Mouse (Mus musculus) kidney, embryonic 15.5 days (tissue): ENCODE measurements around the gene Ptchd3. TPM values are rescaled to one million over a fixed set of nuclear protein-coding genes. Genes with fewer than 3 reads are reported as not detected.

Source experiments
- ATAC-seq: fragments of 200-750 bp; cut with Nextera tagmentation; replicated peaks from 2 replicates; pipeline ENCODE4 v1.8.0; 2017; ENCODE audit warnings: moderate TSS enrichment; ENCODE audit not compliant: low FRiP score
- H3K27ac ChIP-seq: fragments of 300-500 bp; sonication (generic); 2 replicates; pipeline ENCODE4 v1.5.1; 2015; ENCODE audit warnings: mild to moderate bottlenecking, inconsistent platforms
- H3K27me3 ChIP-seq: fragments of 300-500 bp; sonication (generic); 2 replicates; pipeline ENCODE4 v1.6.1; 2015; ENCODE audit warnings: inconsistent platforms
- H3K36me3 ChIP-seq: fragments of 300-500 bp; sonication (generic); 2 replicates; pipeline ENCODE4 v1.6.1; 2015; ENCODE audit warnings: inconsistent platforms
- H3K4me1 ChIP-seq: fragments of 300-500 bp; sonication (generic); 2 replicates; pipeline ENCODE4 v1.6.1; 2015; ENCODE audit warnings: inconsistent platforms
- H3K4me2 ChIP-seq: fragments of 300-500 bp; sonication (generic); 2 replicates; pipeline ENCODE4 v1.6.1; 2015; ENCODE audit warnings: moderate library complexity, mild to moderate bottlenecking, inconsistent platforms
- H3K4me3 ChIP-seq: fragments of 300-500 bp; sonication (generic); replicated peaks from 2 replicates; pipeline ENCODE4 v1.5.1; 2015; ENCODE audit warnings: mild to moderate bottlenecking, inconsistent platforms
- H3K9ac ChIP-seq: fragments of 300-500 bp; sonication (generic); 2 replicates; pipeline ENCODE4 v1.6.1; 2015; ENCODE audit warnings: mild to moderate bottlenecking, inconsistent platforms
- H3K9me3 ChIP-seq: fragments of 300-500 bp; sonication (generic); replicated peaks from 2 replicates; pipeline ENCODE4 v1.6.1; 2016; ENCODE audit warnings: inconsistent platforms
- WGBS: fragments of 180-500 bp; shearing (Covaris S2); methylation state at CpG from one replicate; pipeline ENCODE4 v1.1.7; 2015; ENCODE audit warnings: mixed read lengths; 5-methylcytosine and 5-hydroxymethylcytosine counted together
- polyA plus RNA-seq: library from polyadenylated mRNA; unstranded; fragments of >200 nt; fragmentation: Nextera tagmentation; extraction: Ambion mirVana; gene quantifications from 2 replicates; pipeline ENCODE4 v1.2.1, GENCODE M21; 2015

The Ptchd3 gene
- polyA plus RNA-seq = 0.08 and 0.12 TPM in 2 replicates

GRCm38 (mm10) chr11:121829947-121830346 is at the start of gene Ptchd3:
Ptchd3 (plus strand) TSS chr11:121830247.
- no peak within 1 kb of the TSS for H3K9ac ChIP-seq
- H3K27me3 ChIP-seq = peaks cover 4% of the 10 kb centered on the region; the same call in 1 of the 2 replicates
- H3K9me3 ChIP-seq = no peaks in the 10 kb centered on the region
- no peak within 1 kb of the TSS for H3K27ac ChIP-seq
- H3K36me3 ChIP-seq = no peaks in the 10 kb centered on the region
- 0 out of 2 replicates have a peak, but pooled peaks cover 5% of the 10 kb centered on the region for H3K4me1 ChIP-seq
- WGBS = 62% methylated on average over 18 of the region's 18 CpGs
- peak within 1 kb of the TSS; percentile 40 for H3K4me2 ChIP-seq
- peak within 1 kb of the TSS; percentile 10 for H3K4me3 ChIP-seq
- ATAC-seq = no peak

GRCm38 (mm10) chr11:121781831-121782230 is 48.2 kb upstream of the Ptchd3 start:
- Histone ChIP-seq H3K4me3 (no peak overlapping the region), H3K27ac (no peak overlapping the region), H3K9ac (no peak overlapping the region), H3K36me3 (no peaks in the 10 kb centered on the region), H3K4me1 (no peaks in the 10 kb centered on the region), H3K27me3 (no peaks in the 10 kb centered on the region), H3K9me3 (no peaks in the 10 kb centered on the region), H3K4me2 (no peak overlapping the region)
- 91% methylated on average over 1 of the region's 1 CpGs for WGBS
- no peak for ATAC-seq

GRCm38 (mm10) chr11:121787456-121787855 is 42.6 kb upstream of the Ptchd3 start:
- Histone ChIP-seq H3K4me3 (no peak overlapping the region), H3K9ac (no peak overlapping the region), H3K36me3 (no peaks in the 10 kb centered on the region), H3K9me3 (no peaks in the 10 kb centered on the region), H3K27me3 (no peaks in the 10 kb centered on the region), H3K4me2 (no peak overlapping the region), H3K27ac (no peak overlapping the region), H3K4me1 (peaks cover 9% of the 10 kb centered on the region; the same call in 1 of the 2 replicates)
- no peak for ATAC-seq

GRCm38 (mm10) chr11:121789566-121789965 is 40.5 kb upstream of the Ptchd3 start:
- H3K4me2 ChIP-seq = no peak overlapping the region
- ATAC-seq = no peak
- no peaks in the 10 kb centered on the region for H3K9me3 ChIP-seq
- H3K27me3 ChIP-seq = no peaks in the 10 kb centered on the region
- 81% methylated on average over 3 of the region's 3 CpGs for WGBS
- no peak overlapping the region for H3K27ac ChIP-seq
- peaks cover 18% of the 10 kb centered on the region for H3K4me1 ChIP-seq
- H3K9ac ChIP-seq = no peak overlapping the region
- H3K4me3 ChIP-seq = no peak overlapping the region
- H3K36me3 ChIP-seq = no peaks in the 10 kb centered on the region

- Histone ChIP-seq H3K9me3 (no peaks in the 10 kb centered on the region), H3K4me2 (no peak overlapping the region), H3K36me3 (no peaks in the 10 kb centered on the region), H3K27ac (no peak overlapping the region), H3K4me1 (peaks cover 27% of the 10 kb centered on the region), H3K27me3 (no peaks in the 10 kb centered on the region), H3K4me3 (no peak overlapping the region), H3K9ac (no peak overlapping the region)
- no peak for ATAC-seq
- WGBS = 74% methylated on average over 2 of the region's 2 CpGs
Observed at GRCm38 (mm10) chr11:121790671-121791094, 39.4 kb upstream of the Ptchd3 start.

- WGBS = 66% methylated on average over 3 of the region's 3 CpGs
- Histone ChIP-seq H3K4me1 (peaks cover 27% of the 10 kb centered on the region), H3K36me3 (no peaks in the 10 kb centered on the region), H3K4me2 (no peak overlapping the region), H3K4me3 (no peak overlapping the region), H3K9ac (no peak overlapping the region), H3K27me3 (0 out of 2 replicates have a peak, but pooled peaks cover 3% of the 10 kb centered on the region), H3K27ac (no peak overlapping the region), H3K9me3 (no peaks in the 10 kb centered on the region)
- no peak for ATAC-seq
Observed at GRCm38 (mm10) chr11:121791446-121791845, 38.6 kb upstream of the Ptchd3 start.

GRCm38 (mm10) chr11:121791991-121792390 is 38.1 kb upstream of the Ptchd3 start:
- H3K9me3 ChIP-seq = no peaks in the 10 kb centered on the region
- H3K27me3 ChIP-seq = 0 out of 2 replicates have a peak, but pooled peaks cover 3% of the 10 kb centered on the region
- peaks cover 27% of the 10 kb centered on the region for H3K4me1 ChIP-seq
- H3K27ac ChIP-seq = no peak overlapping the region
- ATAC-seq = no peak
- H3K4me2 ChIP-seq = no peak overlapping the region
- WGBS = 43% methylated on average over 1 of the region's 1 CpGs
- H3K36me3 ChIP-seq = no peaks in the 10 kb centered on the region
- no peak overlapping the region for H3K4me3 ChIP-seq
- no peak overlapping the region for H3K9ac ChIP-seq

- no peaks in the 10 kb centered on the region for H3K36me3 ChIP-seq
- H3K27ac ChIP-seq = no peak overlapping the region
- H3K27me3 ChIP-seq = 0 out of 2 replicates have a peak, but pooled peaks cover 3% of the 10 kb centered on the region
- no peak overlapping the region for H3K9ac ChIP-seq
- WGBS = 92% methylated on average over 3 of the region's 3 CpGs
- ATAC-seq = no peak
- H3K4me1 ChIP-seq = peaks cover 27% of the 10 kb centered on the region
- no peak overlapping the region for H3K4me3 ChIP-seq
- H3K4me2 ChIP-seq = no peak overlapping the region
- no peaks in the 10 kb centered on the region for H3K9me3 ChIP-seq
Observed at GRCm38 (mm10) chr11:121793530-121793929, 36.5 kb upstream of the Ptchd3 start.

- Histone ChIP-seq H3K36me3 (no peaks in the 10 kb centered on the region), H3K4me2 (no peak overlapping the region), H3K9me3 (no peaks in the 10 kb centered on the region), H3K27me3 (0 out of 2 replicates have a peak, but pooled peaks cover 3% of the 10 kb centered on the region), H3K27ac (0 out of 2 replicates have a peak overlapping the region, but pooled peaks have one; percentile 30), H3K4me1 (peaks cover 27% of the 10 kb centered on the region), H3K9ac (no peak overlapping the region), H3K4me3 (no peak overlapping the region)
- 78% methylated on average over 3 of the region's 3 CpGs for WGBS
- no peak for ATAC-seq
Observed at GRCm38 (mm10) chr11:121794186-121794585, 35.9 kb upstream of the Ptchd3 start.

- Histone ChIP-seq H3K36me3 (no peaks in the 10 kb centered on the region), H3K27me3 (0 out of 2 replicates have a peak, but pooled peaks cover 3% of the 10 kb centered on the region), H3K9me3 (no peaks in the 10 kb centered on the region), H3K4me2 (no peak overlapping the region), H3K9ac (no peak overlapping the region), H3K4me1 (peaks cover 27% of the 10 kb centered on the region), H3K4me3 (no peak overlapping the region), H3K27ac (peak overlapping the region; percentile 71)
- ATAC-seq = peak; percentile 88
- 52% methylated on average over 6 of the region's 6 CpGs for WGBS
Observed at GRCm38 (mm10) chr11:121794591-121795199, 35.4 kb upstream of the Ptchd3 start.

GRCm38 (mm10) chr11:121795978-121796377 is 34.1 kb upstream of the Ptchd3 start:
- peaks cover 21% of the 10 kb centered on the region for H3K4me1 ChIP-seq
- WGBS = 85% methylated on average over 2 of the region's 2 CpGs
- H3K4me3 ChIP-seq = no peak overlapping the region
- H3K9ac ChIP-seq = no peak overlapping the region
- H3K27ac ChIP-seq = no peak overlapping the region
- no peak overlapping the region for H3K4me2 ChIP-seq
- H3K36me3 ChIP-seq = no peaks in the 10 kb centered on the region
- H3K27me3 ChIP-seq = 0 out of 2 replicates have a peak, but pooled peaks cover 3% of the 10 kb centered on the region
- no peak for ATAC-seq
- no peaks in the 10 kb centered on the region for H3K9me3 ChIP-seq

GRCm38 (mm10) chr11:121798591-121798990 is 31.5 kb upstream of the Ptchd3 start:
- ATAC-seq = no peak
- 0 out of 2 replicates have a peak, but pooled peaks cover 3% of the 10 kb centered on the region for H3K27me3 ChIP-seq
- no peak overlapping the region for H3K27ac ChIP-seq
- 86% methylated on average over 2 of the region's 2 CpGs for WGBS
- no peaks in the 10 kb centered on the region for H3K9me3 ChIP-seq
- H3K4me1 ChIP-seq = peaks cover 17% of the 10 kb centered on the region
- no peak overlapping the region for H3K9ac ChIP-seq
- no peaks in the 10 kb centered on the region for H3K36me3 ChIP-seq
- no peak overlapping the region for H3K4me2 ChIP-seq
- no peak overlapping the region for H3K4me3 ChIP-seq
